Mouse (Mus musculus) kidney, adult 2 months (tissue): Measurements from ENCODE around the gene Cmas.

Source experiments
- CTCF ChIP-seq: fragments of 200-500 bp; conservative IDR thresholded peaks from 2 replicates; pipeline ENCODE4 v1.5.1; 2011; ENCODE audit warnings: low read depth, mild to moderate bottlenecking, control low read depth, low read length, moderate library complexity, mixed read lengths; ENCODE audit not compliant: insufficient read depth, insufficient read length
- POLR2A ChIP-seq: fragments of 200-500 bp; IDR thresholded peaks from one replicate; pipeline ENCODE4 v1.6.1; 2011; ENCODE audit warnings: low read depth, low read length, control low read depth

DNA sequence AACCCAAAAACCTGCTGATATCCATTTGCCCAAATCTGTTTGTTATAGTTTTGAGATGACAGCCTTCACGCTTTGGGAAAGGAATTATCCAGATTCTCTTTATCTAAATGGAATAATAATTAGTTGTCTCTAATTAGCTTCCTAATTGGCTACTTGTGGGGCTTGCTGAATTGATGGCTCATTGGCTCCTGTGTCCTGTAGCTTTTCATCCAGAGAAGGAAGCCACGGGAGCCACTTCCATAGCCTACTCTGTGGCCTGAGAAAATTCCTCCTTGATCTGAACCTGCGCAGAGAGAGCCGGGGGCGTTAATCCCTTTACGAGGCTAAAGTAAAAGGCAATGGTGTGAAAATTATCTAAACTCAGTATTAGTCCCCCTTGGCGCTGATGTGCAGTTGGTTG lies 24.8 kb downstream of the Cmas start:
- TF ChIP-seq CTCF: no peak
- TF ChIP-seq POLR2A: no peak
